Mouse (Mus musculus) liver, embryonic 14.5 days (tissue): ENCODE measurements at regions not wholly inside any gene's neighbourhood (a gene's known extent, or its start where the extent isn't known, plus 50 kb on each side); places are given as distances from the start of the nearest gene placed in this dataset.

Source experiments
- CTCF ChIP-seq: IDR thresholded peaks from 2 replicates; pipeline ENCODE4 v1.5.1; 2016; ENCODE audit warnings: antibody characterized with exemption, low read depth, control low read depth
- EP300 ChIP-seq: IDR thresholded peaks from 2 replicates; pipeline ENCODE4 v1.6.1; 2016; ENCODE audit warnings: antibody characterized with exemption, low read depth

- TF ChIP-seq EP300 (no peak), CTCF (no peak)
These were observed 1104.6 kb upstream of the 2610301B20Rik start for GRCm38 (mm10) chr4:9769633-9770205.
